Mouse (Mus musculus) heart, postnatal 0 days (tissue): ENCODE results near the gene Rfpl4b.

Experiments
- CTCF ChIP-seq: IDR thresholded peaks from 2 replicates; pipeline ENCODE4 v1.5.1; 2016; ENCODE audit warnings: antibody characterized with exemption, control low read depth, low read depth
- EP300 ChIP-seq: IDR thresholded peaks from 2 replicates; pipeline ENCODE4 v1.6.1; 2016; ENCODE audit warnings: antibody characterized with exemption, low read depth

GRCm38 (mm10) chr10:38848884-38849499, 27.4 kb upstream of the Rfpl4b start:
- TF ChIP-seq CTCF (peak; percentile 82), EP300 (no peak)
